Mouse (Mus musculus) limb, embryonic 11.5 days (tissue): ENCODE data around the gene Plxnd1. TPM values are rescaled to one million over a fixed set of nuclear protein-coding genes. Genes with fewer than 3 reads are reported as not detected.

Source experiments
- ATAC-seq: fragments of 200-750 bp; cut with Nextera tagmentation; 2 replicates; pipeline ENCODE4 v1.8.0; 2017; ENCODE audit warnings: low read depth; ENCODE audit not compliant: insufficient number of reproducible peaks, low FRiP score, low TSS enrichment
- DNase-seq: peaks from one replicate; pipeline ENCODE4 v3.0.0-alpha.2; 2015; ENCODE audit warnings: low spot score
- H3K27ac ChIP-seq: fragments of 300-500 bp; sonication (generic); replicated peaks from 2 replicates; pipeline ENCODE4 v1.5.1; 2014; ENCODE audit warnings: low read depth, mild to moderate bottlenecking, low read length
- H3K27me3 ChIP-seq: fragments of 300-500 bp; sonication (generic); 2 replicates; pipeline ENCODE4 v1.6.1; 2014; ENCODE audit warnings: mild to moderate bottlenecking, low read length, mixed read lengths; ENCODE audit not compliant: control insufficient read depth, insufficient read depth
- H3K36me3 ChIP-seq: fragments of 300-500 bp; sonication (generic); 2 replicates; pipeline ENCODE4 v1.6.1; 2014; ENCODE audit warnings: mild to moderate bottlenecking, low read length, moderate library complexity, mixed read lengths; ENCODE audit not compliant: control insufficient read depth, insufficient read depth
- H3K4me1 ChIP-seq: fragments of 300-500 bp; sonication (generic); 2 replicates; pipeline ENCODE4 v1.6.1; 2014; ENCODE audit warnings: low read length, mixed read lengths; ENCODE audit not compliant: control insufficient read depth, insufficient read depth
- H3K4me2 ChIP-seq: fragments of 300-500 bp; sonication (generic); 2 replicates; pipeline ENCODE4 v1.6.1; 2014; ENCODE audit warnings: low read depth, mild to moderate bottlenecking, moderate library complexity; ENCODE audit not compliant: severe bottlenecking
- H3K4me3 ChIP-seq: fragments of 300-500 bp; sonication (generic); 2 replicates; pipeline ENCODE4 v1.5.1; 2014; ENCODE audit warnings: low read depth, low read length
- H3K9ac ChIP-seq: fragments of 300-500 bp; sonication (generic); 2 replicates; pipeline ENCODE4 v1.6.1; 2014; ENCODE audit warnings: mild to moderate bottlenecking, low read length
- H3K9me3 ChIP-seq: fragments of 300-500 bp; sonication (generic); 2 replicates; pipeline ENCODE4 v1.6.1; 2016; ENCODE audit warnings: low read length; ENCODE audit not compliant: control insufficient read depth
- WGBS: fragments of 180-500 bp; shearing (Covaris S2); extraction: QIAGEN DNeasy Blood & Tissue Kit; methylation state at CpG from one replicate; pipeline ENCODE4 v1.1.7; 2014; 5-methylcytosine and 5-hydroxymethylcytosine counted together
- polyA plus RNA-seq: library from polyadenylated mRNA; unstranded; fragments of >200 nt; fragmentation: Nextera tagmentation; extraction: Ambion mirVana; gene quantifications from 2 replicates; pipeline ENCODE4 v1.2.1, GENCODE M21; 2014

Plxnd1 gene
- polyA plus RNA-seq, 1 experiment from 2014 or later: 19.6 TPM

- H3K9ac ChIP-seq: no peak overlapping the region
- WGBS: 95% methylated on average over 3 of the region's 3 CpGs
- H3K4me3 ChIP-seq: no peak overlapping the region
- no peaks in the 10 kb centered on the region for H3K27me3 ChIP-seq
- H3K4me2 ChIP-seq: no peak overlapping the region
- H3K4me1 ChIP-seq: no peaks in the 10 kb centered on the region
- H3K9me3 ChIP-seq: no peaks in the 10 kb centered on the region
- ATAC-seq (no peak), DNase-seq (no peak)
- H3K36me3 ChIP-seq: no peaks in the 10 kb centered on the region
- H3K27ac ChIP-seq: no peak overlapping the region
These were observed 21.1 kb upstream of the Plxnd1 start for GRCm38 (mm10) chr6:116015902-116016301.

DNA sequence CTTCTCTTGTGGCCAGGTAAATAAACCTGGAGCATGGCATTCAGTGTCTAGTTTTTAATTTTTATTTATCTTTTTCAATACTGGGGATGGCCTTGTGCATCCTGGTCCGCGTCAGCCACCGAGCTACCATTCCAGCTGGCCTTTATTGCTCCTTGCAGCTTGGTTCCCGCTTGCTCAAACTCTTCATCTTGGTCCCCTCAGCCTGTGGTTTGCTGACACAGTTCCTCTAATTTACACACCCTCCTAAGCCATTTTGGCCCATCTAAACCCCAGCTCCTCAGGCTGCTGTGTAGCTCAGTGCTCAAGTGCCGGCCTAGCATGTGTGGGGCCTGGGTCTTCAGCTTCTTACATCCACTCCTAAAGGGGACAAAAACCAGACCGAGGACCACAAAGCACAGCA, 19.3 kb upstream of the Plxnd1 start:
- H3K9me3 ChIP-seq: no peaks in the 10 kb centered on the region
- WGBS: 73% methylated on average over 6 of the region's 6 CpGs
- no peaks in the 10 kb centered on the region for H3K36me3 ChIP-seq
- no peaks in the 10 kb centered on the region for H3K27me3 ChIP-seq
- no peak overlapping the region for H3K4me3 ChIP-seq
- no peak overlapping the region for H3K4me2 ChIP-seq
- H3K27ac ChIP-seq: no peak overlapping the region
- DNase-seq (no peak), ATAC-seq (no peak)
- H3K4me1 ChIP-seq: no peaks in the 10 kb centered on the region
- no peak overlapping the region for H3K9ac ChIP-seq

GRCm38 (mm10) chr6:116013687-116014086, 18.9 kb upstream of the Plxnd1 start:
- no peak overlapping the region for H3K4me2 ChIP-seq
- ATAC-seq (no peak), DNase-seq (no peak)
- 44% methylated on average over 3 of the region's 3 CpGs for WGBS
- H3K27me3 ChIP-seq: no peaks in the 10 kb centered on the region
- no peak overlapping the region for H3K9ac ChIP-seq
- no peak overlapping the region for H3K27ac ChIP-seq
- no peaks in the 10 kb centered on the region for H3K9me3 ChIP-seq
- H3K4me3 ChIP-seq: no peak overlapping the region
- H3K4me1 ChIP-seq: no peaks in the 10 kb centered on the region
- H3K36me3 ChIP-seq: no peaks in the 10 kb centered on the region

GRCm38 (mm10) chr6:116010541-116010940, 15.7 kb upstream of the Plxnd1 start:
- H3K9ac ChIP-seq: no peak overlapping the region
- peak; percentile 89 for DNase-seq
- H3K36me3 ChIP-seq: no peaks in the 10 kb centered on the region
- H3K4me2 ChIP-seq: no peak overlapping the region
- no peaks in the 10 kb centered on the region for H3K9me3 ChIP-seq
- H3K27me3 ChIP-seq: no peaks in the 10 kb centered on the region
- ATAC-seq: no peak
- 7% methylated on average over 6 of the region's 6 CpGs for WGBS
- H3K4me1 ChIP-seq: peaks cover 3% of the 10 kb centered on the region; the same call in 1 of the 2 replicates
- no peak overlapping the region for H3K27ac ChIP-seq
- H3K4me3 ChIP-seq: no peak overlapping the region

- ATAC-seq (no peak), DNase-seq (no peak)
- H3K9me3 ChIP-seq: no peaks in the 10 kb centered on the region
- H3K27ac ChIP-seq: no peak overlapping the region
- no peaks in the 10 kb centered on the region for H3K27me3 ChIP-seq
- no peak overlapping the region for H3K4me2 ChIP-seq
- H3K9ac ChIP-seq: no peak overlapping the region
- WGBS: 66% methylated on average over 12 of the region's 12 CpGs
- no peak overlapping the region for H3K4me3 ChIP-seq
- no peaks in the 10 kb centered on the region for H3K36me3 ChIP-seq
- peaks cover 4% of the 10 kb centered on the region; the same call in 1 of the 2 replicates for H3K4me1 ChIP-seq
These were observed 14.6 kb upstream of the Plxnd1 start for GRCm38 (mm10) chr6:116009426-116009825.

- ATAC-seq: peak; percentile 27; the same call in 1 of the 2 replicates
- WGBS: 15% methylated on average over 9 of the region's 9 CpGs
- Histone ChIP-seq H3K4me1 (peaks cover 11% of the 10 kb centered on the region; the same call in 1 of the 2 replicates), H3K4me2 (no peak overlapping the region), H3K9ac (no peak overlapping the region; the same call in 1 of the 2 replicates), H3K36me3 (no peaks in the 10 kb centered on the region), H3K4me3 (no peak overlapping the region), H3K27ac (no peak overlapping the region), H3K27me3 (no peaks in the 10 kb centered on the region), H3K9me3 (no peaks in the 10 kb centered on the region)
- peak; percentile 86 for DNase-seq
These were observed 12.9 kb upstream of the Plxnd1 start for GRCm38 (mm10) chr6:116007561-116008173.

- ATAC-seq (no peak), DNase-seq (no peak)
- H3K27ac ChIP-seq: no peak overlapping the region
- no peaks in the 10 kb centered on the region for H3K27me3 ChIP-seq
- WGBS: 42% methylated on average over 9 of the region's 9 CpGs
- no peak overlapping the region for H3K4me2 ChIP-seq
- H3K9me3 ChIP-seq: no peaks in the 10 kb centered on the region
- H3K36me3 ChIP-seq: no peaks in the 10 kb centered on the region
- H3K4me3 ChIP-seq: no peak overlapping the region
- peaks cover 11% of the 10 kb centered on the region; the same call in 1 of the 2 replicates for H3K4me1 ChIP-seq
- no peak overlapping the region for H3K9ac ChIP-seq
These were observed 11.9 kb upstream of the Plxnd1 start for GRCm38 (mm10) chr6:116006731-116007130.

- ATAC-seq (no peak), DNase-seq (no peak)
- Histone ChIP-seq H3K4me1 (peaks cover 11% of the 10 kb centered on the region; the same call in 1 of the 2 replicates), H3K27ac (peak overlapping the region; percentile 45), H3K36me3 (no peaks in the 10 kb centered on the region), H3K9ac (no peak overlapping the region), H3K4me2 (no peak overlapping the region), H3K9me3 (no peaks in the 10 kb centered on the region), H3K4me3 (no peak overlapping the region), H3K27me3 (no peaks in the 10 kb centered on the region)
- 88% methylated on average over 4 of the region's 4 CpGs for WGBS
These were observed 11.1 kb upstream of the Plxnd1 start for GRCm38 (mm10) chr6:116005959-116006288.
